Mouse (Mus musculus): ENCODE data around the gene Foxd1.

DNA sequence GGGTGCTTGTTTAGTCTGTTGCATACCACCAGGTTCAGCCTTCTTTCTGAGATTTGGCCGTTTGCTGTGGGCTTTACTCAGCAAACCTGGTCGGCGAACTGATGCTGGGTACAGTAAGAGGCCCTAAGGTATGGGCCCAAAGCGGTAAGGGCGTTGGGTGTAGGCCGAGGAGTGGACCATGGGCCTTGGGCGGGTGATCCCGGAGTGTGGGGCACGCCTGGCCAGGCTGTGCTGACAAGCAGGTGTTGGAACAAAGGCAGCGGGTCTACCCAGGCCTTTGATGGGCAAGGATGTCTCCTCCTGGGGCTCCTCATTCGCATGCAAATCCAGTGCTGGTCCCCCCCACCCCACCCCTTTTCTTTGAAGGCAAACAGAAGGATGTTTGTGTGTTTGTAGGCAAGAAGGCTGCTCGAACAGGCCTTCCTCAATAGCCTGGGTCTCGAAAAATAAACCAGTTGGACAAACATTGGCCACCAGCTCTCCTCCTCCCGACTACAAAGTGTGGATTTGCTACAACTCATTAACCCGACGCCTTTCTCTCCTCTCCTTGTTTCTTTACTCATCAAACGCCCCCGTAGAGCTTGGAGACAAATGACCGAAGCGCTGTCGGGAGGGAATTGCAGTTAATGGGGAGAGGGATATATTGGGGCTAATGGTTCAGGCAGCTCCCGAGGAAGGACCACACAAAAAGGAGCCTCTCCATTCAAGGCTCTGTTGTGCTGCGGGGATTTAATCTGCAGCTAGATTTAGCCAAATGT, 4.6 kb downstream of the Foxd1 start:
- TF ChIP-seq TAL1 (IDR thresholded peaks at IDR 0.05; ENCODE audit: low read length) = no peak
- TF ChIP-seq GATA1 (IDR thresholded peaks at IDR 0.05; ENCODE audit: low read length) = no peak

All from erythroblast, embryonic 14.5 days (primary cell).